Mouse (Mus musculus): Measurements from ENCODE around the gene Igf2.

Igf2 gene

GRCm38 (mm10) chr7:142666659-142667058 is at the start of gene Igf2:
Igf2 (minus strand) TSS chr7:142666816.
- no peak for DNase-seq (ENCODE audit: low spot score)

GRCm38 (mm10) chr7:142714783-142715498 is 48.3 kb upstream of the Igf2 start:
- DNase-seq (ENCODE audit: low spot score): no peak

GRCm38 (mm10) chr7:142706873-142707272 is 40.3 kb upstream of the Igf2 start:
- no peak for DNase-seq (ENCODE audit: low spot score)

- no peak for DNase-seq (ENCODE audit: low spot score)
Observed at GRCm38 (mm10) chr7:142699334-142699860, 32.8 kb upstream of the Igf2 start.

GRCm38 (mm10) chr7:142678611-142679010 is 12.0 kb upstream of the Igf2 start:
- DNase-seq (ENCODE audit: low spot score): no peak

GRCm38 (mm10) chr7:142675644-142676043 is 9.0 kb upstream of the Igf2 start:
- DNase-seq (ENCODE audit: low spot score): no peak

- DNase-seq (ENCODE audit: low spot score): no peak
Observed at GRCm38 (mm10) chr7:142675141-142675540, 8.5 kb upstream of the Igf2 start.

- DNase-seq (ENCODE audit: low spot score): no peak
Observed at GRCm38 (mm10) chr7:142672120-142672519, 5.5 kb upstream of the Igf2 start.

- DNase-seq (ENCODE audit: low spot score): no peak
Observed at GRCm38 (mm10) chr7:142671067-142671466, 4.5 kb upstream of the Igf2 start.

- no peak for DNase-seq (ENCODE audit: low spot score)
Observed at GRCm38 (mm10) chr7:142669751-142670625, 3.4 kb upstream of the Igf2 start, which contains the start of gene Gm49394. Gm49394 (minus strand) TSS chr7:142669942.

GRCm38 (mm10) chr7:142668328-142668727 is 1.7 kb upstream of the Igf2 start:
- DNase-seq (ENCODE audit: low spot score): no peak

- no peak for DNase-seq (ENCODE audit: low spot score)
Observed at GRCm38 (mm10) chr7:142667521-142667920, 905 bp upstream of the Igf2 start.

- DNase-seq (ENCODE audit: low spot score): no peak
Observed at GRCm38 (mm10) chr7:142666109-142666508, 507 bp downstream of the Igf2 start.

GRCm38 (mm10) chr7:142665364-142665763 is 1.3 kb downstream of the Igf2 start:
- no peak for DNase-seq (ENCODE audit: low spot score)

- DNase-seq (ENCODE audit: low spot score): no peak
Observed at GRCm38 (mm10) chr7:142664465-142665029, 2.1 kb downstream of the Igf2 start.

- no peak for DNase-seq (ENCODE audit: low spot score)
Observed at GRCm38 (mm10) chr7:142663931-142664421, 2.6 kb downstream of the Igf2 start.

- DNase-seq (ENCODE audit: low spot score): no peak
Observed at GRCm38 (mm10) chr7:142663151-142663550, 3.5 kb downstream of the Igf2 start.

- DNase-seq (ENCODE audit: low spot score): no peak
Observed at GRCm38 (mm10) chr7:142661811-142662210, 4.8 kb downstream of the Igf2 start.

- DNase-seq (ENCODE audit: low spot score): no peak
Observed at GRCm38 (mm10) chr7:142661046-142661445, 5.6 kb downstream of the Igf2 start.

GRCm38 (mm10) chr7:142660651-142660945 is 6.0 kb downstream of the Igf2 start:
- no peak for DNase-seq (ENCODE audit: low spot score)

GRCm38 (mm10) chr7:142659767-142660650 is 6.6 kb downstream of the Igf2 start:
- DNase-seq (ENCODE audit: low spot score): no peak

Data from testis, postnatal 14 days (tissue).